Mouse (Mus musculus): ENCODE data around the gene Ate1.
"Not testable (repeated sequence)": the region's sequence is repeated elsewhere in the genome, so short reads cannot be mapped to it uniquely, and the experiment has no call there.

DNA sequence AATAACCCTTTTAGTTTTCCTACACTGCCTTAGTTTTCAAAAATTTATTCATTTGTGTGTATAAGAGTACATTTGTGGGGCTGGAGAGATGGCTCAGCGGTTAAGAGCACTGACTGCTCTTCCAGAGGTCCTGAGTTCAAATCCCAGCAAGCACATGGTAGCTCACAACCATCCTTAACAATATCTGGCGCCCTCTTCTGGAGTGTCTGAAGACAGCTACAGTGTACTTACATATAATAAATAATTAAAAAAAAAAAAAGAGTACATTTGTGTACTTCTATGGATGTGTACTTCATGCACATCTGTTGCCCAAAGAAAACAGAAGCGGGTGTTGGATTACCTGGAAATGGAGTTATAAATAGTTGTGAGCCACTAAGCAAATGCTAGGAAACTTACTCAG is 41.2 kb downstream of the Ate1 start:
- TF ChIP-seq POLR2A (IDR thresholded peaks at IDR 0.05; ENCODE audit: insufficient read length, low read depth); USF1 (IDR thresholded peaks at IDR 0.05; ENCODE audit: low read depth): not testable (repeated sequence)
